Mouse (Mus musculus) stomach, embryonic 14.5 days (tissue): ENCODE measurements at regions not wholly inside any gene's neighbourhood (a gene's known extent, or its start where the extent isn't known, plus 50 kb on each side); places are given as distances from the start of the nearest gene placed in this dataset.

ENCODE experiments used
- ATAC-seq: fragments of 200-750 bp; cut with Nextera tagmentation; 2 replicates; pipeline ENCODE4 v1.8.0; 2017; ENCODE audit warnings: low read depth, moderate TSS enrichment; ENCODE audit not compliant: insufficient number of reproducible peaks, insufficient read depth, low FRiP score
- H3K27ac ChIP-seq: fragments of 300-500 bp; sonication (generic); 2 replicates; pipeline ENCODE4 v1.5.1; 2014; ENCODE audit warnings: mild to moderate bottlenecking, low read length, moderate library complexity, mixed read lengths
- H3K27me3 ChIP-seq: fragments of 300-500 bp; sonication (generic); 2 replicates; pipeline ENCODE4 v1.6.1; 2014; ENCODE audit warnings: low read length, control low read depth, mixed read lengths; ENCODE audit not compliant: control insufficient read depth, insufficient read depth
- H3K36me3 ChIP-seq: fragments of 300-500 bp; sonication (generic); 2 replicates; pipeline ENCODE4 v1.6.1; 2014; ENCODE audit warnings: mild to moderate bottlenecking, control low read depth, low read length, moderate library complexity, mixed read lengths; ENCODE audit not compliant: control insufficient read depth, insufficient read depth
- H3K4me1 ChIP-seq: fragments of 300-500 bp; sonication (generic); 2 replicates; pipeline ENCODE4 v1.6.1; 2014; ENCODE audit warnings: low read length, control low read depth, mixed read lengths; ENCODE audit not compliant: control insufficient read depth, insufficient read depth
- H3K4me2 ChIP-seq: fragments of 300-500 bp; sonication (generic); replicated peaks from 2 replicates; pipeline ENCODE4 v1.6.1; 2014; ENCODE audit warnings: low read depth, low read length, control low read depth
- H3K4me3 ChIP-seq: fragments of 300-500 bp; sonication (generic); 2 replicates; pipeline ENCODE4 v1.5.1; 2014; ENCODE audit warnings: low read depth, low read length, control low read depth
- H3K9ac ChIP-seq: fragments of 300-500 bp; sonication (generic); replicated peaks from 2 replicates; pipeline ENCODE4 v1.6.1; 2014; ENCODE audit warnings: low read depth, mild to moderate bottlenecking, control low read depth, low read length, moderate library complexity, mixed read lengths
- H3K9me3 ChIP-seq: fragments of 300-500 bp; sonication (generic); 2 replicates; pipeline ENCODE4 v1.6.1; 2016; ENCODE audit warnings: low read depth, low read length, control low read depth; ENCODE audit not compliant: control insufficient read depth
- WGBS: fragments of 180-500 bp; shearing (Covaris S2); extraction: QIAGEN DNeasy Blood & Tissue Kit; methylation state at CpG from one replicate; pipeline ENCODE4 v1.1.7; 2014; 5-methylcytosine and 5-hydroxymethylcytosine counted together

DNA sequence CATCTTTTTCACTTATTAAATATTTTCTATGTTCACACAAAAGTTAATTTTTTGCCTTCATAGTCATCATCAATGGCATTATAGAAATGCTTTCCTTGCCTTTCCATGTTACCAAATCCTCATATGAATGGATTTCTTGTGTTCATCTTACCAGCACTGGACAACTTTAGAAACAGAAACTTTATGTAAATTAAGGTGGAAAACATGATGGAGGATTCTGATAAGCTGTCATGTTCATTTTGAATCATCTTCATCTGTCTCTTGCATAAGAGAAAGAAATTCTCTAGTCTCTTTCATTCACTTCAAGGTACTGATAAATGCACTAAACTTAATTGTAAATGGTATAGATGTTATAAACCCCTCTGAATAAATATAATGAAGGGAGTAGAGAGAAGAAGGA is 305.4 kb downstream of the Fgf10 start:
- H3K9ac ChIP-seq, result no peak overlapping the region
- H3K27ac ChIP-seq, result no peak overlapping the region
- H3K9me3 ChIP-seq, result no peaks in the 10 kb centered on the region
- no peaks in the 10 kb centered on the region for H3K4me1 ChIP-seq
- no peaks in the 10 kb centered on the region for H3K36me3 ChIP-seq
- no peak for ATAC-seq
- no peaks in the 10 kb centered on the region for H3K27me3 ChIP-seq
- no peak overlapping the region for H3K4me3 ChIP-seq
- no peak overlapping the region for H3K4me2 ChIP-seq

DNA sequence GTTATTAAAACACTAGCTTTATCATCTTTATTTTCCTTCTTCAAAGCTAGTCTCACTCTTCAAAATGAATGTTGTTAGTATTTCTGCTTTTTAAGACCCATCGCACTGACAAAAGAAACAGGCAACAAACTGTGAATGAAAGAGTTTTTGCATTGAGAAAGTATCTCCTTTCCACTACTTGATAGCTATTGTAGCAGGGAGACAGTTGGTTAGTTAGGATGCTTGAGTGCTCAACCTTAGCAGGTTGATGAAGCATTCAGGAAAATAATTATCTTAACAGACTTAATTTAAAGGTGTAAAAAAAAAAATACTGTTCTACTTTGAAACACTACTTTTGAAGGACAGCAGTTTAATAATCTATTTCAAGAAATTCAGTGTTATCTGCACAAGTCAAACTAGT is 305.9 kb downstream of the Fgf10 start:
- WGBS, result 82% methylated on average over 1 of the region's 1 CpGs
- Histone ChIP-seq H3K4me3 (no peak overlapping the region), H3K9ac (no peak overlapping the region), H3K9me3 (no peaks in the 10 kb centered on the region), H3K27ac (no peak overlapping the region), H3K4me1 (no peaks in the 10 kb centered on the region), H3K27me3 (no peaks in the 10 kb centered on the region), H3K4me2 (no peak overlapping the region), H3K36me3 (no peaks in the 10 kb centered on the region)
- no peak for ATAC-seq

GRCm38 (mm10) chr13:118979505-118979904 is 309.9 kb downstream of the Fgf10 start:
- Histone ChIP-seq H3K36me3 (no peaks in the 10 kb centered on the region), H3K27ac (no peak overlapping the region), H3K9ac (no peak overlapping the region), H3K27me3 (no peaks in the 10 kb centered on the region), H3K4me1 (no peaks in the 10 kb centered on the region), H3K9me3 (no peaks in the 10 kb centered on the region), H3K4me3 (no peak overlapping the region), H3K4me2 (no peak overlapping the region)
- ATAC-seq, result no peak
- WGBS, result 44% methylated on average over 5 of the region's 5 CpGs

DNA sequence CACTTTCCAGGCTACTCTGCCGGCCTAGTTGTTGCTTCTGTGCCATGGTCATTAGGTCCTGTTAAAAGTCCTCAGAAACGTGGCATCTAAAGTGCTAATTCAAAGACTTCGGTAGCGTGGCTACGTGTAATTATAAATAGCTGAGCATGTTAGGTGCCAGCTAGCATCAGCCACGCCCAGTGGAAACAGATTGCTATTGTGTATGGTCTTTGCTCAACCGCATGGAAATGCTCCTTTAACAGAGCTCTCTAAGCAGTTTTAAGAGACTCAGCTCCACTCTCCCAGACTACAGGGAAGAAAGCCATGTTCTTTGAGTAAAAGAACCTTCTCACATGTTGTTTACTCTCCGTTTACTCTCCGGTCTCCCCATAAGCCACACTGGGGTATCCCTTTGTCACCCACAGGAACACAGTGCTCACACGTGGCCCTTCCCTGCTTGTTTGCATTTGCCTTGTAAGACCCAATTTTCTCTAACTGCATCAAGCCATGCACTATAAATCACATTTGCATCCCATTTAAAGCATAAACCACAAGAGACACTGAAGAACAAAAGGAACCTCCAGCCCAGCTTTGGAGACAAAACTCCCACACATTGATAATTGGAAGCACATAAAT is 311.7 kb downstream of the Fgf10 start:
- Histone ChIP-seq H3K4me2 (no peak overlapping the region), H3K4me3 (no peak overlapping the region), H3K4me1 (no peaks in the 10 kb centered on the region), H3K36me3 (no peaks in the 10 kb centered on the region), H3K27ac (no peak overlapping the region), H3K9me3 (no peaks in the 10 kb centered on the region), H3K9ac (no peak overlapping the region), H3K27me3 (no peaks in the 10 kb centered on the region)
- no peak for ATAC-seq
- WGBS, result 81% methylated on average over 10 of the region's 10 CpGs

- Histone ChIP-seq H3K9me3 (no peaks in the 10 kb centered on the region), H3K36me3 (no peaks in the 10 kb centered on the region), H3K4me2 (no peak overlapping the region), H3K4me3 (no peak overlapping the region), H3K4me1 (no peaks in the 10 kb centered on the region), H3K27ac (no peak overlapping the region), H3K9ac (no peak overlapping the region), H3K27me3 (no peaks in the 10 kb centered on the region)
- no peak for ATAC-seq
- 44% methylated on average over 1 of the region's 1 CpGs for WGBS
Measured at GRCm38 (mm10) chr13:118985285-118985684, 315.7 kb downstream of the Fgf10 start.

GRCm38 (mm10) chr13:119025305-119025975 is 355.8 kb downstream of the Fgf10 start:
- Histone ChIP-seq H3K27ac (no peak overlapping the region), H3K9ac (no peak overlapping the region), H3K27me3 (no peaks in the 10 kb centered on the region), H3K4me3 (no peak overlapping the region), H3K4me1 (no peaks in the 10 kb centered on the region), H3K4me2 (no peak overlapping the region), H3K36me3 (no peaks in the 10 kb centered on the region), H3K9me3 (no peaks in the 10 kb centered on the region)
- WGBS, result 54% methylated on average over 6 of the region's 6 CpGs
- no peak for ATAC-seq

DNA sequence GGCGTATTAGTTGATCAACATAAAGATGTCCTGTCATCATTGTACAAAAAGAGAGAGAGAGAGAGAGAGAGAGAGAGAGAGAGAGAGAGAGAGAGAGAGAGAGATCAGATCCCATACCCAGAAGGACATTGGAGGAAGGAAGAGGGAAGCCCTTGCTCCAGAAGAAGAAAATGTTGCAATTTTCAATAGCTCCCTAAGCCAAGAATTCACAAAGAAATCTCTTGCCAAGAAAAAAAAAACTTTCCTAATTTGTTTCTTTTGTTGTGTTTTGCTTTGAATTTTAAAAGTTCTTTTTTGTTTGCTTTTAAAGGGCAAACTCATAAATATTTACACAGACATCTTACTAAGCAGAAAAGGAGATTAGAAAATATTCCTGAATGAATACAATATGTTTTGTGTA is 370.0 kb downstream of the Fgf10 start:
- H3K4me2 ChIP-seq, result no peak overlapping the region
- ATAC-seq, result no peak
- H3K36me3 ChIP-seq, result no peaks in the 10 kb centered on the region
- no peaks in the 10 kb centered on the region for H3K27me3 ChIP-seq
- 89% methylated on average over 1 of the region's 1 CpGs for WGBS
- H3K4me1 ChIP-seq, result no peaks in the 10 kb centered on the region
- no peak overlapping the region for H3K9ac ChIP-seq
- no peaks in the 10 kb centered on the region for H3K9me3 ChIP-seq
- H3K4me3 ChIP-seq, result no peak overlapping the region
- no peak overlapping the region for H3K27ac ChIP-seq

DNA sequence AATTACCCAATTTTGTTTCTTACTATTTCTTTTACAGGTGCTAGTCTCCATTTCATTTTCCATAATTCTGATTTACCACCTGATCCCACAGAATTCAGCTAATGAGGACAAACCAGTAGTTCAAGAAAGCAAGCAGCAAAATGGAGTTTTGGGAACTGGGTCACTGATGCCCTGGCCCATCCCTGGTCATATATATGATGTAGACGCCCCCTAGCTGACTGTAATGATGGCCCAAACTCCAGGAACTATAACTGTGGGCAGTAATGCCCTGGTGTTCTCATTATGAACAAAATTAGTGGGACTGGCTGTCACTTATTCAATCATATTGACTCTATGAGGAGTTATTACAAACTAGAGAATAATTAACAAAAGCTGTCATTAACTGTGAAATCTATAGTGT is 375.5 kb downstream of the Fgf10 start:
- H3K27me3 ChIP-seq, result no peaks in the 10 kb centered on the region
- no peaks in the 10 kb centered on the region for H3K36me3 ChIP-seq
- no peak overlapping the region for H3K27ac ChIP-seq
- 70% methylated on average over 1 of the region's 1 CpGs for WGBS
- H3K9me3 ChIP-seq, result no peaks in the 10 kb centered on the region
- no peak overlapping the region for H3K4me2 ChIP-seq
- H3K4me1 ChIP-seq, result no peaks in the 10 kb centered on the region
- no peak for ATAC-seq
- no peak overlapping the region for H3K9ac ChIP-seq
- H3K4me3 ChIP-seq, result no peak overlapping the region
